ENCODE assay signal across 23 mouse cellular contexts in genomic region chr5:89592301-89592700, GRCm38 (mm10).
DNase-seq lines count a peak whose midpoint lies in the region; ATAC-seq and TF ChIP-seq lines count a peak whose summit lies in the region.
"Had no signal": no experiment of that assay in that cellular context is flagged by ENCODE, and none has a peak within 500 bp of the region (broad histone marks: within the 10 kb centered on the region; RNA-seq: fewer than 3 reads in every experiment).

No protein-coding gene starts in this region.

- no peak for TF ChIP-seq CTCF in stomach, postnatal 0 days (IDR thresholded peaks at IDR 0.05; ENCODE audit: low read depth)

- 58% methylated on average over 4 of the region's 4 CpGs for WGBS in hindbrain, embryonic 14.5 days
- 82% methylated on average over 4 of the region's 4 CpGs for WGBS in hindbrain, embryonic 10.5 days
- 75% methylated on average over 4 of the region's 4 CpGs for WGBS in stomach, postnatal 0 days

- H3K4me1 ChIP-seq in hindbrain, embryonic 14.5 days (replicated peaks; ENCODE audit: control insufficient read depth, insufficient read depth, low read length) = no peaks in the 10 kb centered on the region
- H3K4me1 ChIP-seq in hindbrain, embryonic 10.5 days (replicated peaks) = no peaks in the 10 kb centered on the region
- H3K4me1 ChIP-seq in stomach, postnatal 0 days (replicated peaks; ENCODE audit: control insufficient read depth, insufficient read depth) = no peaks in the 10 kb centered on the region

- H3K36me3 ChIP-seq in hindbrain, embryonic 14.5 days (replicated peaks; ENCODE audit: control insufficient read depth, insufficient read depth) = no peaks in the 10 kb centered on the region
- no peaks in the 10 kb centered on the region for H3K36me3 ChIP-seq in hindbrain, embryonic 10.5 days
- no peaks in the 10 kb centered on the region for H3K36me3 ChIP-seq in stomach, postnatal 0 days (ENCODE audit: control insufficient read depth, insufficient read depth, low read length)
- H3K36me3 ChIP-seq: G1E had no signal

- H3K9me3 ChIP-seq in hindbrain, embryonic 14.5 days (ENCODE audit: control insufficient read depth, low read length) = no peaks in the 10 kb centered on the region
- no peaks in the 10 kb centered on the region for H3K9me3 ChIP-seq in hindbrain, embryonic 10.5 days
- H3K9me3 ChIP-seq in stomach, postnatal 0 days (ENCODE audit: control insufficient read depth, low read length) = no peaks in the 10 kb centered on the region

- no peak overlapping the region for H3K27ac ChIP-seq in hindbrain, embryonic 14.5 days
- H3K27ac ChIP-seq in hindbrain, embryonic 10.5 days = no peak overlapping the region
- H3K27ac ChIP-seq in stomach, postnatal 0 days (replicated peaks) = no peak overlapping the region

- no peak overlapping the region for H3K9ac ChIP-seq in hindbrain, embryonic 14.5 days
- no peak overlapping the region for H3K9ac ChIP-seq in stomach, postnatal 0 days (ENCODE audit: low read length)

- H3K4me3 ChIP-seq in hindbrain, embryonic 14.5 days (replicated peaks; ENCODE audit: low read length) = no peak overlapping the region
- H3K4me3 ChIP-seq in hindbrain, embryonic 10.5 days = no peak overlapping the region
- H3K4me3 ChIP-seq in stomach, postnatal 0 days (ENCODE audit: low read depth, low read length) = no peak overlapping the region

- H3K27me3 ChIP-seq in hindbrain, embryonic 14.5 days (ENCODE audit: control insufficient read depth, insufficient read depth, low read length) = no peaks in the 10 kb centered on the region
- no peaks in the 10 kb centered on the region for H3K27me3 ChIP-seq in hindbrain, embryonic 10.5 days (ENCODE audit: insufficient read depth, poor library complexity, severe bottlenecking)
- H3K27me3 ChIP-seq in stomach, postnatal 0 days (ENCODE audit: control insufficient read depth, insufficient read depth, low read length) = no peaks in the 10 kb centered on the region
- H3K27me3 ChIP-seq: CH12.LX had no signal

- no peak for ATAC-seq in hindbrain, embryonic 14.5 days (ENCODE audit: low FRiP score)
- no peak for ATAC-seq in stomach, postnatal 0 days (ENCODE audit: low FRiP score, low TSS enrichment)
- ATAC-seq: activated CD4-positive, CD25-positive, alpha-beta regulatory T cell, adult 4 months; CD4-positive, CD25-positive, alpha-beta regulatory T cell, adult 4 months; Patski had no signal

- DNase-seq in hindbrain, embryonic 14.5 days (ENCODE audit: low spot score) = peak; percentile 6
- DNase-seq in hindbrain, embryonic 10.5 days (ENCODE audit: low spot score) = no peak
- peak; percentile 71 for DNase-seq in Muller cell, postnatal 12 days (ENCODE audit: inconsistent ontology term)
- DNase-seq in retina, embryonic 14.5 days (ENCODE audit: low spot score) = peak; percentile 74
- peak; percentile 88 for DNase-seq in retina, postnatal 1 day
- DNase-seq in thymus, postnatal 10 days (ENCODE audit: low spot score in 2 of 2) = no peak
- no peak for DNase-seq in stomach, postnatal 0 days (ENCODE audit: low spot score)
- DNase-seq in urinary bladder, adult 2 months (ENCODE audit: low spot score) = no peak
- DNase-seq: adrenal gland, adult 2 months; adrenal gland, adult 8-10 months; adrenal gland, postnatal 10 days; adrenal gland, postnatal 14 days; adrenal gland, postnatal 25 days; adrenal gland, postnatal 36 days; B cell, adult 2 months; cerebellum, adult 11 months; cerebellum, adult 11-12 months; cerebellum, adult 18-20 months had no signal

- no peak overlapping the region for H3K4me2 ChIP-seq in hindbrain, embryonic 14.5 days (replicated peaks)
- H3K4me2 ChIP-seq in stomach, postnatal 0 days (replicated peaks; ENCODE audit: low read depth) = no peak overlapping the region

- TF ChIP-seq EP300 in stomach, postnatal 0 days (optimal IDR thresholded peaks at IDR 0.05) = no peak

Comparison
In these comparisons a context has a peak if more than half of its experiments do, and no peak if none do; other contexts are left out.
1. DNase-seq: peak in hindbrain, embryonic 14.5 days (single experiment), Muller cell, postnatal 12 days (single experiment), retina, embryonic 14.5 days (single experiment) and retina, postnatal 1 day (single experiment); none in hindbrain, embryonic 10.5 days (single experiment), thymus, postnatal 10 days (0 of 2), stomach, postnatal 0 days (single experiment) and urinary bladder, adult 2 months (single experiment).